Mouse (Mus musculus) heart, adult 2 months (tissue): ENCODE results near the gene Paqr8. TPM values are rescaled to one million over a fixed set of nuclear protein-coding genes. Genes with fewer than 3 reads are reported as not detected.
A peak's percentile ranks its signal among the peaks of the same experiment; 100 is the strongest.

Source experiments
- DNase-seq, 2 experiments: peaks; one replicate each; pipeline ENCODE4 v3.0.0; 2021
- H3K27ac ChIP-seq: fragments of 200-600 bp; 2 replicates; pipeline ENCODE4 v1.8.1; 2022
- H3K27me3 ChIP-seq: fragments of 200-500 bp; 2 replicates; pipeline ENCODE4 v1.6.1; 2012; ENCODE audit warnings: mild to moderate bottlenecking, low read length, inconsistent platforms, mixed read lengths; ENCODE audit not compliant: control insufficient read depth, insufficient read depth
- H3K36me3 ChIP-seq: fragments of 200-500 bp; 2 replicates; pipeline ENCODE4 v1.6.1; 2012; ENCODE audit warnings: low read length, inconsistent platforms; ENCODE audit not compliant: control insufficient read depth, insufficient read depth
- H3K4me1 ChIP-seq: fragments of 200-500 bp; 2 replicates; pipeline ENCODE4 v1.6.1; 2011; ENCODE audit warnings: low read length; ENCODE audit not compliant: control insufficient read depth, insufficient read depth
- H3K4me3 ChIP-seq: fragments of 200-600 bp; 2 replicates; pipeline ENCODE4 v1.8.1; 2022
- H3K79me2 ChIP-seq: fragments of 200-500 bp; replicated peaks from 2 replicates; pipeline ENCODE4 v1.6.1; 2012; ENCODE audit warnings: mild to moderate bottlenecking, inconsistent platforms, low read length, moderate library complexity, mixed read lengths; ENCODE audit not compliant: control insufficient read depth, insufficient read depth
- H3K9ac ChIP-seq: fragments of 200-500 bp; 2 replicates; pipeline ENCODE4 v1.6.1; 2012; ENCODE audit warnings: low read depth, mild to moderate bottlenecking, control low read depth, inconsistent platforms, low read length, mixed read lengths
- CTCF ChIP-seq: fragments of 200-600 bp; IDR thresholded peaks from 2 replicates; pipeline ENCODE4 v1.8.1; 2022; ENCODE audit warnings: antibody characterized with exemption, mild to moderate bottlenecking, moderate library complexity
- EP300 ChIP-seq: fragments of 200-500 bp; IDR thresholded peaks from 2 replicates; pipeline ENCODE4 v1.6.1; 2011; ENCODE audit warnings: low read depth, low read length, control low read depth; ENCODE audit not compliant: insufficient read depth
- POLR2A ChIP-seq: fragments of 200-500 bp; IDR thresholded peaks from 2 replicates; pipeline ENCODE4 v1.6.1; 2011; ENCODE audit warnings: mild to moderate bottlenecking, low read depth, low read length, control low read depth; ENCODE audit not compliant: insufficient read depth
- WGBS: fragments of 180-500 bp; shearing (Covaris S2); methylation state at CpG from one replicate; pipeline ENCODE4 v1.1.7; 2018; 5-methylcytosine and 5-hydroxymethylcytosine counted together
- intact Hi-C: fragments of 180-260 bp; cut with DNase I; formaldehyde crosslinking; loops from one replicate; pipeline ENCODE4 v1.15.1; 2025
- polyA plus RNA-seq: library from polyadenylated mRNA; depleted of rRNA; stranded (reverse); fragments of >200 nt; gene quantifications from 2 replicates; pipeline ENCODE4 v1.2.3, GENCODE M21; 2012
- total RNA-seq, 2 experiments: library from RNA; stranded (reverse); gene quantifications; 2 replicates each; pipeline ENCODE4 v1.2.3; 2021

The Paqr8 gene
- total and polyA plus RNA-seq, 3 experiments: 1.2 to 2.2 (median 2.0) TPM

DNA sequence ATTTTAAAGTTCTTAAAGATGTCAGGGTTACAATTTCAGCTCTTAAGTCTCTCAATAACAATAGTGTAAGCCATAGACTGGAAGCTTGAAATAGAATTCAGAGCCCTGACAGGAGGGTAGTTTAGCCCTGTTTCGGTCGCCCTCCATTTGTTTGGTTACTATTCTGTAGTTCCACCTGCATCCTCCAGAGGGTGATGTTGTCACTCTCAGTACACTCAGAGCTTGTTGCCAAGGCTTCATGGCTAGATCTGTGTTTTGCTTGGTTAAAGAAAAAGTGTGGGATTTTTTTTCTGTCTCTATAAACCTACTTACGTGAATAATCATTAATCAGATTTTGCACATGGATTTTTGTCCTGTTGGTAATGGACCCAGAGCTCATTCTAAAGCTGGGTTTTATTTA is 48.6 kb downstream of the Paqr8 start:
- DNase-seq: peak in 1 of 2 experiments; percentile 37
- no peak overlapping the region for H3K4me3 ChIP-seq
- no peaks in the 10 kb centered on the region for H3K27me3 ChIP-seq
- H3K36me3 ChIP-seq: no peaks in the 10 kb centered on the region; the same call in 1 of the 2 replicates
- intact Hi-C loops: loop anchor here (1.0 to 10.0 kb wide), 3 partner anchors 162 to 406 kb away; partner anchors contain the start of gene Khdc1a
- WGBS: 15% methylated on average over 3 of the region's 3 CpGs
- no peaks in the 10 kb centered on the region for H3K4me1 ChIP-seq
- no peaks in the 10 kb centered on the region for H3K79me2 ChIP-seq
- no peak overlapping the region for H3K9ac ChIP-seq
- no peak overlapping the region for H3K27ac ChIP-seq
- TF ChIP-seq POLR2A (no peak), CTCF (peak; percentile 99)

- Histone ChIP-seq H3K9ac (no peak overlapping the region), H3K79me2 (no peaks in the 10 kb centered on the region), H3K4me3 (peak overlapping the region; percentile 38), H3K4me1 (no peaks in the 10 kb centered on the region), H3K36me3 (no peaks in the 10 kb centered on the region; the same call in 1 of the 2 replicates), H3K27me3 (no peaks in the 10 kb centered on the region), H3K27ac (peak overlapping the region; percentile 31; the same call in 1 of the 2 replicates)
- intact Hi-C loops: loop anchor here (10.0 kb wide), 1 partner anchor 325 kb away; no protein-coding TSS in a partner anchor
- WGBS: 62% methylated on average over 16 of the region's 16 CpGs
- TF ChIP-seq POLR2A (no peak), CTCF (no peak; the same call in 1 of the 2 replicates), EP300 (no peak)
- DNase-seq: peak; percentile 58
Observed at GRCm38 (mm10) chr1:20940151-20940550, 49.7 kb downstream of the Paqr8 start.

DNA sequence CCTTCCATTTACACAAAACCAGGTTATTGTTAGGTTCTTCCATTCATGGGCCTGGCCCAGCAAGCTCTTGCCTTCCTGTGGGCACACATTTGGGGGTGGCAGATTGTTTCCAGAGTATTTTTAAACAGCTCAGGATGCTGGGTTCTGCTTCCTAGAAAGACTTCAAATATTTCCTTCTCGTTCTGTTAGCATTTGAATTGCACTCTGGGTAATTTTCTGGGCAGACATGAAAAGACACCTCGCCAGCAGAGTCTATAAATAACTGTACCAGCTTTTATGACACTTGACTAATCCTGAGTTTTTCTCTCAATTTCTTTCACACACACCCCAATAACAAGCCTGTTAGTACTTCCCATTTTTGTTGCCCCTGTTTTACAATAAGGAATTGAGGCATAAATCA is 50.9 kb downstream of the Paqr8 start:
- H3K27ac ChIP-seq: no peak overlapping the region
- WGBS: 20% methylated on average over 2 of the region's 2 CpGs
- H3K36me3 ChIP-seq: no peaks in the 10 kb centered on the region; the same call in 1 of the 2 replicates
- no peak for DNase-seq
- intact Hi-C loops: loop anchor here (10.0 kb wide), 1 partner anchor 323 kb away; no protein-coding TSS in a partner anchor
- H3K9ac ChIP-seq: no peak overlapping the region
- H3K79me2 ChIP-seq: no peaks in the 10 kb centered on the region
- H3K4me3 ChIP-seq: no peak overlapping the region
- no peaks in the 10 kb centered on the region for H3K4me1 ChIP-seq
- TF ChIP-seq CTCF (no peak), POLR2A (no peak), EP300 (no peak)
- no peaks in the 10 kb centered on the region for H3K27me3 ChIP-seq

DNA sequence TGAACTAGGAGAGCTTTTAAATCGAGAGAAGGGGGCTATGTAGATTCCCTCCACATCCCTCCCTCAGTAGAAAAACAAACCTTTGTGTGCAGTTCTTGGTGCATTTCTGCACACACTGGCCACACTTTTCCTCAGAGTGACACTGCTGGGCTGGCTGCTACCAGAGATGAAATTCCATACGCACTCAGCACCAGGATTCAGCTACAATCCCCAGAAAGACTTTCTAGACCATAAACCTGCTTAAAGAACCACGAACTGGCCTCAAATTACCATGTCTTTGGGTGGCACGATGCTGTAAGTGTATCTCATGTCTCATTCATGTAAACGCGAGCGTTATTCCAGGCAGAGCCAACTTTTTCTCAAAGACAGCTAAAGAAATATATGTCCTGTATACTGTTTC is 51.5 kb downstream of the Paqr8 start:
- Histone ChIP-seq H3K4me3 (no peak overlapping the region), H3K79me2 (no peaks in the 10 kb centered on the region), H3K27me3 (no peaks in the 10 kb centered on the region), H3K36me3 (no peaks in the 10 kb centered on the region; the same call in 1 of the 2 replicates), H3K27ac (no peak overlapping the region), H3K4me1 (no peaks in the 10 kb centered on the region), H3K9ac (no peak overlapping the region)
- WGBS: 91% methylated on average over 7 of the region's 7 CpGs
- intact Hi-C loops: loop anchor here (10.0 kb wide), 1 partner anchor 323 kb away; no protein-coding TSS in a partner anchor
- no peak for TF ChIP-seq POLR2A
- TF ChIP-seq EP300: no peak
- TF ChIP-seq CTCF: no peak
- DNase-seq: no peak

DNA sequence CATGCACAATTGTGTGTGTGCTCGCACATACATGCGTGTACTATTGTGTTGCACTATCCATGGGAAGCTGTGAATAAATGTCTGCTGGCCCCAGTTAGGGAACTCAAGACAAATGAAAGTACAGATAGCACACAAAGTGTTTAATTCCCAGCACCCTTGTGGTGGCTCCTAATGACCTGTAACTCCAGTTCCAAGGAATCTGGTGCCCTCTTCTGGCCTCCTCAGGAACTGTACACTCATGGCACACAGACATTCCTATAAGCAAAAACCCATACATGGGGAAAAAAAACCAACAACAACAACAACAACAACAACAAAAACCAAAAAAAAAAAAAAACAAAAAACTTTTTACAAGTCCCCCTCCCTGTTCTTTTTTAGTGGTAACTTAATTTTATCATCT is 52.6 kb downstream of the Paqr8 start:
- no peak for TF ChIP-seq CTCF
- no peak for TF ChIP-seq EP300
- TF ChIP-seq POLR2A: no peak
- intact Hi-C loops: loop anchor here (10.0 kb wide), 1 partner anchor 322 kb away; no protein-coding TSS in a partner anchor
- Histone ChIP-seq H3K4me3 (no peak overlapping the region), H3K27ac (no peak overlapping the region), H3K9ac (no peak overlapping the region), H3K79me2 (no peaks in the 10 kb centered on the region), H3K4me1 (no peaks in the 10 kb centered on the region), H3K27me3 (no peaks in the 10 kb centered on the region), H3K36me3 (no peaks in the 10 kb centered on the region; the same call in 1 of the 2 replicates)
- no peak for DNase-seq
- WGBS: 95% methylated on average over 2 of the region's 2 CpGs

DNA sequence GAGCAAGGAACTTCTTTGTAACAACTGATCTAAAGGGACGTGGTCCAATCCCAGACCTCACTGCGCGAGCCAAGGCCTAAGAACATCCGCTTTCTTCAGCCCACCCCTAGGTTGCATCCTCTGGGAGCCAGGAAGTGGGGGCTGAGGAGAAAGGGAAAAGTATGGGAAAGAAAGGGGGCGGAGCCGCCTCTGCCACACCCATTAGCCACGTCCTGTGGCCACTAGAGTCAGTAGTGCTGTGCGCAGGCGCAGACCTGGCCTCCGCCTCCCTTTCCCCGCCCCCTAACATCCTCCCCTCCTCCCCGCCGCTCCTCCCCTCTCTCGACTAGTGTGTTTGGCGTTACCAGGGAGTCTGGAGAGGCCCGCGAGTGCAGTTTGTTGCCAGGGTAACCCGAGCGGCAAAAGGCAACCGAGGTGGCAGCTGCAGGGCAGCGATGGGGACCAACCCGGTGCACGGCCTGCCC is 60.9 kb downstream of the Paqr8 start, which contains the start of gene Efhc1:
TSS of gene Efhc1 (plus strand) at position 327 of the 464 bp plus-strand sequence.
- Histone ChIP-seq H3K27ac (peak within 1 kb of the TSS; percentile 65), H3K4me3 (peak within 1 kb of the TSS; percentile 75), H3K79me2 (no peaks in the 10 kb centered on the region), H3K27me3 (no peaks in the 10 kb centered on the region), H3K36me3 (no peaks in the 10 kb centered on the region), H3K9ac (peak within 1 kb of the TSS; percentile 59), H3K4me1 (no peaks in the 10 kb centered on the region)
- 1% methylated on average over 23 of the region's 23 CpGs for WGBS
- DNase-seq: peak; percentile 92 to 93
- no peak for TF ChIP-seq EP300
- TF ChIP-seq CTCF: peak; percentile 21; the same call in 1 of the 2 replicates
- peak; percentile 44; the same call in 1 of the 2 replicates for TF ChIP-seq POLR2A
- intact Hi-C loops: loop anchor here (1.0 kb wide), 1 partner anchor 128 kb away; the partner anchor contains the start of gene Tram2
